Mouse (Mus musculus) adrenal gland, adult 8-10 months (tissue): ENCODE results near the gene Enkd1. TPM values are rescaled to one million over a fixed set of nuclear protein-coding genes. Genes with fewer than 3 reads are reported as not detected.

Experiments used
- total RNA-seq, 4 experiments: library from RNA; stranded (reverse); gene quantifications; 2 replicates each; pipeline ENCODE4 v1.2.4; 2022

Gene Enkd1
- total RNA-seq, 4 experiments from 2014 or later = 4.6 to 8.1 (median 5.8) TPM

Other genes starting within 250 kb of the Enkd1 start
- 10 to 100 TPM; 28.3 to 40.2 (median 33.0) TPM for gene Tppp3, start 236.7 kb downstream of the Enkd1 start, total RNA-seq
- gene Zdhhc1, start 211.3 kb downstream of the Enkd1 start, total RNA-seq = 10 to 100 TPM; 20.6 to 40.1 (median 31.3) TPM
- under 1 TPM; 0.56 to 0.98 (median 0.82) TPM for gene Hsd11b2, start 189.5 kb downstream of the Enkd1 start, total RNA-seq
- gene Atp6v0d1, start 142.2 kb downstream of the Enkd1 start, total RNA-seq = 100 to 1,000 TPM; 113 to 135 (median 122) TPM
- 10 to 100 TPM; 28.1 to 47.9 (median 37.8) TPM for gene Ripor1, start 103.0 kb downstream of the Enkd1 start, total RNA-seq
- 10 to 100 TPM; 61.2 to 79.1 (median 67.7) TPM for gene Ctcf, start 71.6 kb downstream of the Enkd1 start, total RNA-seq
- gene Agrp, start 70.8 kb downstream of the Enkd1 start, total RNA-seq = 10 to 100 TPM in 1 of 4 experiments, 1 to 10 TPM in 2, under 1 TPM in 1; 0.97 to 11.6 (median 4.2) TPM
- gene Carmil2, start 21.9 kb downstream of the Enkd1 start, total RNA-seq = 1 to 10 TPM; 2.1 to 3.9 (median 3.1) TPM
- gene Acd, start 7.1 kb downstream of the Enkd1 start, total RNA-seq = 10 to 100 TPM; 22.3 to 37.1 (median 29.5) TPM
- gene Pard6a, start 7.1 kb downstream of the Enkd1 start, total RNA-seq = 10 to 100 TPM; 10.7 to 14.2 (median 12.8) TPM
- not detected for gene 4933405L10Rik, start 555 bp downstream of the Enkd1 start, total RNA-seq
- 10 to 100 TPM in 2 of 4 experiments, 1 to 10 TPM in 2; 8.9 to 10.9 (median 10.0) TPM for gene Gfod2, start 50.5 kb upstream of the Enkd1 start, total RNA-seq
- 10 to 100 TPM; 25.7 to 30.1 (median 27.3) TPM for gene Ranbp10, start 119.1 kb upstream of the Enkd1 start, total RNA-seq
- not detected for gene Tsnaxip1, start 119.5 kb upstream of the Enkd1 start, total RNA-seq
- 1 to 10 TPM; 6.2 to 9.7 (median 7.3) TPM for gene Cenpt, start 145.1 kb upstream of the Enkd1 start, total RNA-seq
- 10 to 100 TPM; 38.2 to 45.1 (median 43.6) TPM for gene Thap11, start 146.9 kb upstream of the Enkd1 start, total RNA-seq
- 10 to 100 TPM; 28.5 to 37.2 (median 29.0) TPM for gene Nutf2, start 152.4 kb upstream of the Enkd1 start, total RNA-seq
- 10 to 100 TPM; 34.1 to 61.1 (median 46.6) TPM for gene Edc4, start 172.7 kb upstream of the Enkd1 start, total RNA-seq
- gene Nrn1l, start 185.4 kb upstream of the Enkd1 start, total RNA-seq = 1 to 10 TPM in 3 of 4 experiments, under 1 TPM in 1; 0.75 to 2.3 (median 1.7) TPM
- 10 to 100 TPM; 34.1 to 36.1 (median 34.9) TPM for gene Pskh1, start 192.2 kb upstream of the Enkd1 start, total RNA-seq
- 1 to 10 TPM in 1 of 4 experiments, under 1 TPM in 2, not detected in 1; 0.78 to 1.8 (median 0.86) TPM for gene Ctrl, start 225.7 kb upstream of the Enkd1 start, total RNA-seq
- gene Psmb10, start 230.2 kb upstream of the Enkd1 start, total RNA-seq = 100 to 1,000 TPM in 1 of 4 experiments, 10 to 100 TPM in 3; 66.8 to 110 (median 68.4) TPM
- gene Lcat, start 235.2 kb upstream of the Enkd1 start, total RNA-seq = 1 to 10 TPM; 1.1 to 3.1 (median 2.2) TPM